Mouse (Mus musculus) erythroblast, embryonic 14.5 days (primary cell): Measurements from ENCODE around the gene Fam222a.

Experiments used
- GATA1 ChIP-seq: IDR thresholded peaks from 2 replicates; pipeline ENCODE4 v1.6.1; 2012; ENCODE audit warnings: low read length, inconsistent platforms, mixed read lengths
- TAL1 ChIP-seq: IDR thresholded peaks from 3 replicates; pipeline ENCODE4 v1.6.1; 2012; ENCODE audit warnings: low read length, inconsistent platforms, mixed read lengths

- no peak for TF ChIP-seq GATA1
- no peak for TF ChIP-seq TAL1
Observed at GRCm38 (mm10) chr5:114651449-114651848, 83.6 kb downstream of the Fam222a start.
